Mouse (Mus musculus) thymus, adult 2 months (tissue): Measurements from ENCODE around the gene Slc4a10.
"Not testable (repeated sequence)": the region's sequence is repeated elsewhere in the genome, so short reads cannot be mapped to it uniquely, and the experiment has no call there.

Experiments used
- CTCF ChIP-seq: fragments of 200-500 bp; IDR thresholded peaks from 2 replicates; pipeline ENCODE4 v1.5.1; 2012; ENCODE audit warnings: mild to moderate bottlenecking, control low read depth, low read length, moderate library complexity, borderline replicate concordance; ENCODE audit not compliant: control insufficient read depth, poor library complexity, insufficient read depth; ENCODE audit errors: extremely low read depth
- POLR2A ChIP-seq: fragments of 200-500 bp; IDR thresholded peaks from 2 replicates; pipeline ENCODE4 v1.6.1; 2012; ENCODE audit warnings: mild to moderate bottlenecking, low read length, control low read depth, moderate library complexity; ENCODE audit not compliant: control insufficient read depth, poor library complexity, insufficient read depth; ENCODE audit errors: extremely low read depth

DNA sequence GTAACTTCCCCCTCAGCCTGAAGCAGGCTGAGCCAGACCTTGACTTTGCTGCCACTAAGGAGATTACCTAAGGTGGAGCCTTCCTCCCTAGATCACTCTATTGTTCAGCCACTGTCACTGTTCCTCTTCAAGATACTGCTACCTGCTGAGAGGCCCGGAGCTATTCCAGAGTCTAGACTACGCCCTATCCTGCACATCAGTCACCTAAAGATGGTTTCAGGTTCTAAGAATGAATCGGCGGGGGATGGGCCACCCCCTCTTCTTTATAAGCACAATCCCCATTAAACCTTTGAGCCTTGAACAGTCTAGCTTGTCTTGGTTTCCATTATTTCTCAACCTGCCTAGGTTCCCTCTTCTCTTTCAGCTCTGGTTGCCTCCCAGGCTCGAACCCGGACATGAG, 45.0 kb upstream of the Slc4a10 start:
- TF ChIP-seq CTCF, POLR2A: not testable (repeated sequence)
